Mouse (Mus musculus) megakaryocyte-erythroid progenitor cell, adult 5 weeks (primary cell): Measurements from ENCODE around the gene Kel. TPM values are rescaled to one million over a fixed set of nuclear protein-coding genes. Genes with fewer than 3 reads are reported as not detected.

Experiments used
- polyA plus RNA-seq: library from polyadenylated mRNA; stranded (reverse); fragments of >175 nt; gene quantifications from 2 replicates; pipeline ENCODE4 v1.2.3, GENCODE M21; 2012

Gene Kel
- polyA plus RNA-seq = 3.0 TPM in 2 replicates

DNA sequence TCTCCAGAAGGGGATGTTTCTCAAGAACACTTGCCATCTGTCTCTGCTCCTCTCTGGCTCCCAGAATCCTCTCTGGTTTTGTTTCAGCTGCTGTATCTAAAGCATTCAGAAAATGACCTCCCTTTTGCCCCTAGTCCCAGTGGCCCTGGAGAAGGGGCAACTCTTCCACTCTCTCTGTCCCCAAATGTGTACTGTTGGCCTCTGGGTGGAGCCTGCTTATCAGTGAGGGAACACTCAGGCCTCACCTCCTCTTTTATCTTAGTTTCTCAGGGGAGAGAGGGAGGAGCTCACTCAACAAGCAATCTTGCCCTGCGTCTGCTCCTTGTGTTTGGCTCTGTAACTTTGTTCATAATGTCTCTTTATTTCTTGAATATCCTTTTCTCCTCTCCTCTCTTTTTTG, at the start of gene Kel:
Gene Kel (minus strand): TSS at position 217 of the 400 bp plus-strand sequence.

DNA sequence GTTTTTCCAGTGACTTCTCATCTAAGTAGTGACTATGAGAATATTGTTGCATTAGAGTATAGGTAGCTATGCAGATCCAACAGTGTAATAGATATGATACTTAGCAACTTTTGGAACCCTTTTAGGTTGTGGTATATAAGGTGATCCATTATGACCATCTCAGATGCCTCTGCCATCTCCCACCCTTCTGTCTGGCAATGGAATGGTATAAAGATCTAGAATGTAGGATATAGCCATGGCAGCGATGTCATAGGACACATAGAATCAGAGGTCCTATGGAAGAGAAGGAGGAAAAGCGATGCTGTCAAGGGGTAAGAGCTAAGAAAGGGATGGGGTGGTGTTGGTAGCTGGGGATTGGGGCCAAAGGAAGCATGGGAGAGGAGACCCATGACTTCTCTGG, 20.0 kb downstream of the Kel start, which contains the start of gene Llcfc1:
Gene Llcfc1 (plus strand): TSS at position 301 of the 400 bp plus-strand sequence.

DNA sequence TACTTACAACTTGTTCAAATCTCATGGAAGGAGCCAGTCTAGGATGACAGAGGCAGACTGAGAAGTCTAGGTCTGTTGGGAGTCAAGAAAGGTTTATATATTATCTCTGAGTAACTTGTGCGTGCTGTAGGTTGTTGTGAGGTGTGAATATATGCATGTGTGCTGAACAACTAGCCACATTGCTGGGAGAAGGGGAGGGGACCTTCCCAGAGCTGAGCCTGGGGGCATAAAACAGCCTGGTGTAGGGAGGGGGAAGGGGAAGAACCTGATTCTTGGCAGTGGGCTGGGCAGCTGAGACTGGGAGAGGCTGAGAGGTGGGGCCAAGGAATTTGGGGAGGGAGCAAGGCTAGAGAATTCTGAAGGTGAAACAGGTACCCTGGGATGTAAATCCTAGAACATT, 23.5 kb downstream of the Kel start, which contains the start of gene Trpv5:
Gene Trpv5 (minus strand): TSS at position 101 of the 400 bp plus-strand sequence.

Other genes starting within 250 kb of the Kel start
- not detected in 2 replicates for gene Prss1, start 245.4 kb downstream of the Kel start, polyA plus RNA-seq
- gene Prss2, start 182.6 kb downstream of the Kel start, polyA plus RNA-seq = 0.11 TPM in 1 of 2 replicates, not detected in the other
- 12.4 and 20.4 TPM in 2 replicates for gene Ephb6, start 98.9 kb downstream of the Kel start, polyA plus RNA-seq
- not detected in 2 replicates for gene Trpv6, start 67.9 kb downstream of the Kel start, polyA plus RNA-seq
- gene Trpv5, start 23.6 kb downstream of the Kel start, polyA plus RNA-seq = not detected in 2 replicates
- not detected in 2 replicates for gene Llcfc1, start 19.9 kb downstream of the Kel start, polyA plus RNA-seq
- gene Olfr459, start 70.8 kb upstream of the Kel start, polyA plus RNA-seq = not detected in 2 replicates
- gene Pip, start 143.2 kb upstream of the Kel start, polyA plus RNA-seq = 0.05 TPM in 1 of 2 replicates, not detected in the other
- gene Sval2, start 148.7 kb upstream of the Kel start, polyA plus RNA-seq = not detected in 2 replicates
- gene Sval1, start 247.3 kb upstream of the Kel start, polyA plus RNA-seq = not detected in 2 replicates